Mouse (Mus musculus) adrenal gland, postnatal 10 days (tissue): ENCODE data around the gene Rpl28. TPM values are rescaled to one million over a fixed set of nuclear protein-coding genes. Genes with fewer than 3 reads are reported as not detected.
"Not testable (repeated sequence)": the region's sequence is repeated elsewhere in the genome, so short reads cannot be mapped to it uniquely, and the experiment has no call there.

ENCODE experiments used
- DNase-seq: peaks from one replicate; pipeline ENCODE4 v3.0.0; 2021; ENCODE audit warnings: mixed read lengths
- total RNA-seq, 2 experiments: library from RNA; stranded (reverse); gene quantifications; 2 replicates each; pipeline ENCODE4 v1.2.3; 2021

Rpl28 gene
- total RNA-seq, 2 experiments from 2014 or later = 1,057 to 1,113 TPM

GRCm38 (mm10) chr7:4782759-4783158 is 9.9 kb upstream of the Rpl28 start, which contains the start of the genes Il11 and Tmem190:
TSS of gene Il11 (minus strand) at chr7:4782859.
TSS of gene Tmem190 (plus strand) at chr7:4782937.
- no peak for DNase-seq

DNA sequence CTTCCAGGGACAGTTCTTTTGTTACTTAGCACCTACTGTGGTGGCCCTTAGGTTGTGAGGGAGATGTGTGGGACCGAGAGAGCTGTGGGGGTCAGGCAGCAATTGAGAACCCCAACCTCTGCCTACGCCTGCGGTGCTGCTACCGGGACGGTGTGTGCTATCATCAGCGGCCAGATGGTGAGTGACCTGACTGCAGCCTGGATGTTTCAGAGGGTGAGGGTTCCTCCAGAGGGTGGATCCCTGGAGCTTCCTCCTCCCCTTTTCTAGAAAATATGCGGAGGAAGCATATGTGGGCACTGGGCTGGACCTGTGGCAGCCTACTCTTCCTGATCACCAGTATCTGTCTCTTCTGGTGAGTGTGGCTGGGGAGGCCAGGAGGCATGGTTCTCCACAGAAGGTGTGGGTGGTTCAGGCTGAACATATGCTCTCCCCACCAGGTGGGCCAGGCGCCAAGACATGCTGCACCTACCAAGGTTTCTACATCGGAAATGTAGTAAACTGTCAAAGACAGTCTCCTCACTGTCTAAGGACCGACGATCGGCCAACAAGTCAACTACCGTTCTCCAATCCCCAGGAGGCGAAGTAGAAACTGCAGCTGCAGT is 8.9 kb upstream of the Rpl28 start:
- no peak for DNase-seq

GRCm38 (mm10) chr7:4788499-4789435 is 3.9 kb upstream of the Rpl28 start:
- DNase-seq = peak; percentile 79

DNA sequence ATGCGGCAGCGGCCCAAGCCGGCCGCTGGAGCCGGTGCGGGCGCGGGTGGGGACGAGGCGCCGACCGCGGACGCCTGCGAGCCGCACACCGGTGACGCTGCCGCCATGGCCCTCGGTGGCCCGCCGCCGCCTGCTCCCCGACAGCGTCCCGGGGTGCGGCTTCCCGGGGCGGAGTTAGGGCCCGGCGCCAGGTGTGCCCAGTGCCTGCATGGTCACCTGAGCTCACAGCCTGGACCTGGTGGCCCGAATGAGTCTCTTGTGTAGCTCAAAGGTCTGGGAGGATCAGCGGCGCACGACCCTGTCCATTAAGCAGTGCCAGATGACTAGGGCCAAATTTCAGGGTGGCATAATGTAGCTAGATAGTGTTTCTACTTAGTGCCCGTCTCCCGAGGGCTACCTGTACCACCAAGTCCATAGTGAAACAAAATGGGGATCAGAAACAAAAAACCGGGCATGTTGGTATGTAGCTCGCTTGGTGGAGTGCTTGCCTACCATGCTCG is 3.2 kb upstream of the Rpl28 start, which contains the start of gene Tmem238:
Gene Tmem238 (minus strand): TSS at position 221 of the 500 bp plus-strand sequence.
- DNase-seq = peak; percentile 77

- DNase-seq = not testable (repeated sequence)
Observed at GRCm38 (mm10) chr7:4793248-4793647, 574 bp downstream of the Rpl28 start.

- DNase-seq = no peak
Observed at GRCm38 (mm10) chr7:4793674-4794073, 1.0 kb downstream of the Rpl28 start.

GRCm38 (mm10) chr7:4794631-4795168 is 2.0 kb downstream of the Rpl28 start:
- DNase-seq = no peak

DNA sequence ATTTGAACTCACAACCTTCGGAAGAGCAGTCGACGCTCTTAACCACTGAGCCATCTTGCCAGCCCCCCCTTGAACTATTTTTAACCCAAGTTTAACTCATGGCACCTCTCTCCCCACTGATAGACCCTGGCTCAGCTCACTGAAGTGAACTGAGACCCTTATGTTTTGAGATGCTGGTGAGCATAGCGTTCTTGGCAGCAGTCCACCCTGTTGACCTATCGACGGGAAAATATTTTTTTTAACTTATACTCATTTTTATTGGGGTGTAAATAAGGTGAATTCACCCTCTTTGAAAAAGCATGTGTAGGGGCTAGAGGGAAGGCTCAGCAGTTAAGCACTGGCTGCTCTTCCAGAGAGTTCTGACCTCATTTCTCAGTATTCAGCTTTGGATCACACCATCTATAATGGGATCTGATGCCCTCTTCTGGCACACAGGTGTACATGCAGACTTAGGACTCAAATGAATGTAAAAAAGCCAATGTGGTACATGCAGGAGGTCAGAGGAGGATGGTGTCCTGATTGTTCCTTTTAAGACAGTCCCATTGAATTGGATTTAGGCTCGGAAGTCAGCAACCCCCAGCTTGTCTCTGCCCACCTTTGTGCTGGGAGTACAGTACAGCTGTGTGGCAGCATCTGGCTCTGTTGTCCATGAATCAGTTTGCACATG is 3.2 kb downstream of the Rpl28 start:
- DNase-seq = no peak

DNA sequence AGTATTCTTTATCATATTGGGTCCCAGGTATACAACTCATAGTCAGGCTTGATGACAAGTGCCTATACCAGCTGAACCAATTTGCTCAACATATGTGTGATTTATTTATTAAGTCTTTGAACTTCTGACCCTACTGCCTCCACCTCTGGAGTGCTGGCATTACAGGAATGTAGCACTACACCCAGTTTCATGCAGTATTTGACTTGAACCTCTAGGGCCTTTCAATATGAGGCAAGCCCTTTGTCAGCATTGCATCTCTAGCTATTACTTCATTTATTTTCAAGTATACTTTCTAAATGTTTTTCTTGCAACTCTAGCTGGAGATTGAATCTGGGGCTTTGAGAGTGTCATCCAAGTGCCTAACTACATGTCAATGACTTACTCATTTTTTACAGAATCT is 9.6 kb downstream of the Rpl28 start:
- DNase-seq = no peak

DNA sequence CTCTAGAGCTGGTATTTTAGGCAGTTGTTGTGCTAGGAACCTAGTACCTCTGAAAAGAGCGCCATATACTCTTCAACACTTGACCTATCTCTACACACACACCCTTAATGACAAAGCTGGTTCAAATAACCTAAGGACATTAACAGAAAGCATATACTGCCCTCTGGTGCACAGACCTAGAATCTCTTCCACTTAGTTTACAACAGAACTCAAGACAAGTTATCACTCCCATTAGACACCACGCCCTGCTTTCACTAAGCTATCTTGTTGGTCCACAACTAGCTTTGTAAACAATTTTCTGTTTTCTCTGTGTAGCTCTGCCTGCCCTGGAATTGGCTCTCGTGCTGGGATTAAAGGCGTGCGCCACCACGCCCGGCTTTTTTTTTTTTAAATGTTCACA is 14.0 kb downstream of the Rpl28 start:
- DNase-seq = peak; percentile 34

- DNase-seq = not testable (repeated sequence)
Observed at GRCm38 (mm10) chr7:4811131-4811530, 18.5 kb downstream of the Rpl28 start.

DNA sequence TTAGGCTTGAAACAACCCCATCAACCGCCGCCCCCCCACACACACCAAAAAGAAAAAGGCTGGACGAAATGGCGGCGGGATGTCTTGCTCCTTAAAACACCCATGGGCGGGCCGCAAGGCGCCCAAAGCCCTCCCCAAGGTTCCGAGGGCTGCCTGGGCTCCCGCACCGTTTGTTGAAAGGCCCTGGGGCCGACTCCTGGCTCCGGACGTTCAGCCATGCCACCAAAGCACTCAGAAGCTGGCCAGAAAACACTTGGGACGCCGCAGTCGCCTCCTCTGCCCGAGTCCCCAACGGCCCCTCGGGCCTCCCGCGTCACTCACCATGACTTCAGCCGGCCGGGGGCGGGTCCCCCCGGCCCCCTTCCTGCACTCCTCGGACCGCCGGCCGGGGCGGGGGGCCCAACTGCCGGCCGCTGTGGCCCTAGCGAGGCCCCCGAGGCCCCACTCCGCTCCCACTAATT is 19.2 kb downstream of the Rpl28 start:
- DNase-seq = no peak

GRCm38 (mm10) chr7:4812303-4813104 is 19.8 kb downstream of the Rpl28 start, which contains the start of gene Ube2s:
TSS of gene Ube2s (minus strand) at chr7:4812590.
- DNase-seq = peak; percentile 97

GRCm38 (mm10) chr7:4813105-4813791 is 20.6 kb downstream of the Rpl28 start:
- no peak for DNase-seq

DNA sequence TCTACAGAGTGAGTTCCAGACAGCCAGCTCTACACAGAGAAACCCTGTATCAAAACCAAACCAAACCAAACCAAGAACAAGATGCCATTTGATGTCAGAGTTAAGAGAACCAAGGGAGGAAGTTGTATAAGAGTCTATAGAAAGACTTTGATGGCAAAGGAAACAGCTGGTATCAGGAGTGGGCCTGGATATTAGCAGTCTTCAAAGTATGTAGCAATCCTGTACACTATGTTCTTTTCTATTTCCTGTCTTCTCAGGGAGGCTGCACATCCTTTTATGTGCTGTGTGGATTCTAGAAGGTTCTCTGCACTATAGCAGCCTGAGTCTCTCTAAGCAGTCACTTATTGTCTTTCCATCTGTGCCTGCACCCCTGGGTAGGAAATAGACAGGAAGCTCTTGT is 23.9 kb downstream of the Rpl28 start:
- no peak for DNase-seq

GRCm38 (mm10) chr7:4820925-4821324 is 28.3 kb downstream of the Rpl28 start:
- DNase-seq = not testable (repeated sequence)

- no peak for DNase-seq
Observed at GRCm38 (mm10) chr7:4821690-4822089, 29.0 kb downstream of the Rpl28 start.

DNA sequence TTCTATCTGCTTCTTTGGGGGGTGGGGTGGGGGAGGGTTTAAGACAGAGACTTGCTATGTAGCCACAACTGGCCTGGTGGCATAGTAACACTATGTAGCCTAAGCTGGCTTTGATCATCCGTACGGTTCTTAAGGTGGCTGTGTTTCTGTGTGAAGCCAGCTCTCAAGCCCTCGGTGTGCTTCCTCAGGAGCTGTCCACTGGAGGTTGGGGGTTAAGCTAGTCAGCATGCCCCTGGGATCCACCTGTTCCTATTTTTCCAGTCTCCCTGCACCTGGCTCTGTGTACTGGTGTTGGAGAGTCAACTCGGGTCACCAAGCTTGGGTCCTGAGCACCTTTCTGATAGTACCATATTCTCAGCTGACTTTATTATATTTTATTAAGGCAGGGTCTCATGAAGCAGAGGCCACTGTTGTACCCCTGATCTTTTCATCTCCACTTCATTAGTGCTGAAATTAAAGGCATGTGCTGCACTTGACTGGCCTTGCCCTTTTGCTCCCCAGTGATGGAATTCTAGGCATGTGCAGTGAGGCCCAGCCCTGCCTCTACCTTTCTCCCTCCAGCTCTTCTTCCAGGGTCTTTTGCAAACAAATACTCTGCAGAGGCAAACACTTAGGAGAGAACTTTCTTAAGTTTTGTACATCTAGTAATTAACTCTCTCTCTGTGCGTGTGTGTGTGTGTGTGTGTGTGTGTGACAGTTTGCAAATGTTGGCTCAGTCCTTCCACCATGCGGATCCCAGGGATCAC is 29.7 kb downstream of the Rpl28 start:
- DNase-seq = no peak

DNA sequence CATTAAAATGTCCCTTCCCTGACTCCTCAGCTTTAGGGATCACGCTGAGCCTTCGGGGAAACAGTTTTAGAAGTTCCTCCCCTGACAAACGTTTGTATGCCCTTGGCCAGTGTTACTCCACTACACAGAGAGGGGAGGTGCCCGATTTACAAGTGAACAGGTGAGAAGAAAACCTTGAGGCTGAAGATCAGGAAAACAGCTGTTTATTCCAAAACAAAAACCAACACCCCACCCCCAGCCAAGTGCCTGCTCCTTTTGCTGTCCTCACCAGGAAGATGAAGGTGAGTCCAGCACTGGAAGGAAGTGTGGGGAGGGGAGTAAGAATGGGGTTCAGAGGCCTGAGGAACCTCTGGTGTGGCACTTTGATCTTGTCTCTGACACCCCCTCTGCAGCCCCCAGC is 32.7 kb downstream of the Rpl28 start:
- DNase-seq = no peak

DNA sequence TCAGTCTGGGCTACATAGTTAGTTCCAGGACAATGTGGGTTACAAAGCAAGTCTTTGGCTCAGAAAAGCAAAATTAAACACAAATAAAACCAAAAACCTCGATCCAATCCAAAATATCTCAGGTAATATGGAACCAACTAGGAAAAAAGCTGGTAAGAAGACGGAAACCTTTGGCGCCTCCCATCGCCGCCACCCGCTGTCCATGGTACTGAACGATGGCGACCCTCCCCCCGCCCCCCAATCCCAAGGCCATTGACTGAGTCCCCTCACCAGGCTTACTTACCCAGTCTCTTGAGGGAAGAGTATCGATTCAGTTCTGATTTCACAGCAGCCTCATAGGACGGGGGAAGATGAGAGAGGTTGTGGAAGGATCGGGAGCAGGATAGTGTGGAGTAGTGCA is 37.8 kb downstream of the Rpl28 start:
- no peak for DNase-seq
